Mouse (Mus musculus): Measurements from ENCODE around the gene Tlr5.
A peak's percentile ranks its signal among the peaks of the same experiment; 100 is the strongest.

Gene Tlr5

GRCm38 (mm10) chr1:182953667-182954066 lies 921 bp upstream of the Tlr5 start:
- peak; percentile 20 for DNase-seq (ENCODE audit: low read depth, low spot score)

GRCm38 (mm10) chr1:182955047-182955620 lies 546 bp downstream of the Tlr5 start:
- DNase-seq (ENCODE audit: low read depth, low spot score): peak; percentile 30

- peak; percentile 59 for DNase-seq (ENCODE audit: low read depth, low spot score)
Measured at GRCm38 (mm10) chr1:182956186-182956960, 1.8 kb downstream of the Tlr5 start.

GRCm38 (mm10) chr1:182957001-182957757 lies 2.6 kb downstream of the Tlr5 start:
- DNase-seq (ENCODE audit: low read depth, low spot score): no peak

- no peak for DNase-seq (ENCODE audit: low read depth, low spot score)
Measured at GRCm38 (mm10) chr1:182957826-182958544, 3.4 kb downstream of the Tlr5 start.

- peak; percentile 62 for DNase-seq (ENCODE audit: low read depth, low spot score)
Measured at GRCm38 (mm10) chr1:182958824-182959223, 4.2 kb downstream of the Tlr5 start.

- DNase-seq (ENCODE audit: low read depth, low spot score): peak; percentile 29
Measured at GRCm38 (mm10) chr1:182959251-182959691, 4.7 kb downstream of the Tlr5 start.

GRCm38 (mm10) chr1:182959811-182960455 lies 5.3 kb downstream of the Tlr5 start:
- peak; percentile 93 for DNase-seq (ENCODE audit: low read depth, low spot score)

- DNase-seq (ENCODE audit: low read depth, low spot score): peak; percentile 98
Measured at GRCm38 (mm10) chr1:182961076-182961475, 6.5 kb downstream of the Tlr5 start.

- peak; percentile 67 for DNase-seq (ENCODE audit: low read depth, low spot score)
Measured at GRCm38 (mm10) chr1:182963329-182963728, 8.7 kb downstream of the Tlr5 start.

- no peak for DNase-seq (ENCODE audit: low read depth, low spot score)
Measured at GRCm38 (mm10) chr1:182964855-182965466, 10.4 kb downstream of the Tlr5 start.

- DNase-seq (ENCODE audit: low read depth, low spot score): no peak
Measured at GRCm38 (mm10) chr1:182968732-182969131, 14.1 kb downstream of the Tlr5 start.

GRCm38 (mm10) chr1:182972240-182972639 lies 17.7 kb downstream of the Tlr5 start:
- DNase-seq (ENCODE audit: low read depth, low spot score): no peak

GRCm38 (mm10) chr1:182974826-182975225 lies 20.2 kb downstream of the Tlr5 start:
- DNase-seq (ENCODE audit: low read depth, low spot score): peak; percentile 40

GRCm38 (mm10) chr1:182980702-182981101 lies 26.1 kb downstream of the Tlr5 start:
- no peak for DNase-seq (ENCODE audit: low read depth, low spot score)

GRCm38 (mm10) chr1:182982995-182983394 lies 28.4 kb downstream of the Tlr5 start:
- DNase-seq (ENCODE audit: low read depth, low spot score): peak; percentile 93

GRCm38 (mm10) chr1:182983496-182984127 lies 29.0 kb downstream of the Tlr5 start:
- no peak for DNase-seq (ENCODE audit: low read depth, low spot score)

GRCm38 (mm10) chr1:182986243-182986642 lies 31.7 kb downstream of the Tlr5 start:
- no peak for DNase-seq (ENCODE audit: low read depth, low spot score)

- peak; percentile 68 for DNase-seq (ENCODE audit: low read depth, low spot score)
Measured at GRCm38 (mm10) chr1:182986750-182987149, 32.2 kb downstream of the Tlr5 start.

GRCm38 (mm10) chr1:182987801-182988200 lies 33.2 kb downstream of the Tlr5 start:
- no peak for DNase-seq (ENCODE audit: low read depth, low spot score)

All from R1 (cell line).